Mouse (Mus musculus): ENCODE results near the gene Ccl12.
A peak's percentile ranks its signal among the peaks of the same experiment; 100 is the strongest.

The Ccl12 gene

DNA sequence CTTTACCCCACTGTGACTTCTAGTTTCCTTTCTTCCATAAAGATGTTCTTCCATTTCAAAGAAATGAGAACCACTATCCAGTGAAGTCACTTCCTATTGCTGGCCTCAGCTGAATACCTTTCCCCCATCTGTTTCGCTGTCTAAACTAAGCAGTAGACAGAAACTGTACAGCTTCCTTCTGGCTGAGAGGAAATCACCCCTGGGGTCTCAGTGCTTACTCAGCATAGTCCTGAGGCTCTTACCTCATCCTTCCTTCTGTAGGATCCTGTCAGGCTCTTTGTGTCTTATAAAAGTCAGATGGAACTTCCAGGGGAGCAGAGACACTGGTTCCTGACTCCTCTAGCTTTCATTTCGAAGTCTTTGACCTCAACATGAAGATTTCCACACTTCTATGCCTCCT lies at the start of gene Ccl12:
TSS of gene Ccl12 (plus strand) at position 317 of the 400 bp plus-strand sequence.
- DNase-seq: no peak

- no peak for DNase-seq
Measured at GRCm38 (mm10) chr11:82053849-82054248, 47.8 kb upstream of the Ccl12 start.

DNA sequence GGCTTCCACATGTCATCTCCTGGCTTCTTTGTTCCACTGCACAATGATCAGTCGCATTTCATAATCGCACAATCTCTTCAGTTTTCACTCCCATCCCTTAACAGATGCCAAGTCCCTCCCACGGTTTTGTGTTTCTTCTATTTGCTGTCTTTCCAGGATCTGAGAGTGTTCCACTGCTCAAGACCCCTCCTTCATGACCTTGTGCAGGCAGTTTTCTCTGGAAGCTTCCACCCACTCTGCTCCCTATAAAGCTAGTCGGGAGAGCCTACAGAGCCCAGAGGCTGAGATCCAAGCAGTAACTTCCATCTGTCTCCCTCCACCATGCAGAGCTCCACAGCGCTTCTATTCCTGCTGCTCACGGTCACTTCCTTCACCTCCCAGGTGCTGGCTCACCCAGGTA lies 44.0 kb upstream of the Ccl12 start, which contains the start of gene Ccl11:
TSS of gene Ccl11 (plus strand) at position 178 of the 400 bp plus-strand sequence.
- peak; percentile 32 for DNase-seq

DNA sequence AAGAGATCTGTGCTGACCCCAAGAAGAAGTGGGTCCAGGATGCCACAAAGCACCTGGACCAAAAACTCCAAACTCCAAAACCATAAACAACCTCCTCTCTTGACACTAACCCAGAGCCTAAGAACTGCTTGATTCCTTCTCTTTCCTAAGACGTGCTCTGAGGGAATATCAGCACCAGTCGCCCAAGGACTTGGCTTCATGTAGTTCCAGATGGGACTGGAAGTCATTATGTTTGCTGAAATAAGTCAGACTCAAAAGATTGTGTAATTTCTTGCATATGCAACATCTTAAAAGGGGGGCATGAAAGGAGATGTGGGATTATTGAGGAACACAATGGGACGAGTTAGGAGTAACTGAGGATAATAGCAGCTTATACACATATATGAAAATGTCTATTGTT lies 39.4 kb upstream of the Ccl12 start:
- no peak for DNase-seq

DNA sequence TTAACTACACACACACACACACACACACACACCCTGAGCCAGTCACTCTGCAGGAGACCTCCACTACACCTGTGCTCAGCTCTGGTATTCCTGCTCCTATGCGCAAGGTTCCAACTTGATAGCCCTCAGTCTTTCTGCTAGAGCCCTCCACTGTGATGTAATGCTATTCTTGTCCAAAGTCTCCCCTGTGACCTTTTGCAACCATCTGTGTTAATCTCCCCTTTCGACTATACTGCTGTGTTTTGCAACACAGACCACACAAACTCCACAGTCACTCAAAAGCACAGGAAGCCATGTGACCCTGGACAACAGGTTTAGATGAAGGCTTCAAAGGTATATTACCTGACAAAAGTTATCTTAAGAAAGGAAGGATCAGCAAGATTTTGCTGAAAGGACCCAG lies 38.2 kb upstream of the Ccl12 start:
- no peak for DNase-seq

- no peak for DNase-seq
Measured at GRCm38 (mm10) chr11:82066953-82067571, 34.6 kb upstream of the Ccl12 start.

- DNase-seq: no peak
Measured at GRCm38 (mm10) chr11:82071076-82071475, 30.6 kb upstream of the Ccl12 start.

DNA sequence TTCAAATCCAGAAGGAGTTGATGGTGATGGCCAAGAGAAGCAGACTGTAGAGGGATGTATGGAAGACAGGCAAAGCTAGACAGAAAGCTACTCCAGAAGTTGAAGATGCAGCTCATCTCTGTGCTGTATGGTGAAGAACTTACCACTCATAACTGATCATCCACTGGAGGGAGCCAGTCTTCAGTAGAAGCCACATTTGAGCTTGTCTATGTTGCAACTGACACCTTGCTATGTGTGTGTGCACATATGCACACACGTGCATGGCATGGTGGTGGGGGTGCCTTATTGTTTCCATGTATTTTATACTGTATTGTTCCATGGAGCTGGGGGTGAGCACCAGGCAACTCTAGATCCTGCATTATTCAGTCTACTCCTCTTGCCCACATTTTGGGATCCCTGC lies 29.3 kb upstream of the Ccl12 start:
- DNase-seq: peak; percentile 5

DNA sequence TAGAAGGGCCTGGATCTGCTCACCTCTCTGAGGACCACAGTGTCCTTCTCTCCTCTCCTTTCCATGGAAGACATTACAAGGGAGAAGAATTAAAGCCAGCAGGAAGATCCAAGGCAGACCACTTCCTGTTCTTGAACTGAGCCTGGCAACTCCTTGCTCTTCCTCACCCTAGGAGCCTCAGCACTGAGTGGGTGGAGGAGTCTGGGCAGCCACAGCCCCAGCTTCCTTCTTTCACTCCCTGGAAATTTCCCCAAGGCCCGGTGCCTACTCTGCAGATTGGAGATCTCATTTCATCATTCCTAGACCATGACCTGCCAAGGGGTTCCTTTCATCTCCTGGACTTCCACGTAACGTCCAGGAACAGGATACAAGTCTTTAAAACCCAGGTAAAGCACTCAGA lies 28.7 kb upstream of the Ccl12 start:
- no peak for DNase-seq

- DNase-seq: no peak
Measured at GRCm38 (mm10) chr11:82073686-82074085, 28.0 kb upstream of the Ccl12 start.

DNA sequence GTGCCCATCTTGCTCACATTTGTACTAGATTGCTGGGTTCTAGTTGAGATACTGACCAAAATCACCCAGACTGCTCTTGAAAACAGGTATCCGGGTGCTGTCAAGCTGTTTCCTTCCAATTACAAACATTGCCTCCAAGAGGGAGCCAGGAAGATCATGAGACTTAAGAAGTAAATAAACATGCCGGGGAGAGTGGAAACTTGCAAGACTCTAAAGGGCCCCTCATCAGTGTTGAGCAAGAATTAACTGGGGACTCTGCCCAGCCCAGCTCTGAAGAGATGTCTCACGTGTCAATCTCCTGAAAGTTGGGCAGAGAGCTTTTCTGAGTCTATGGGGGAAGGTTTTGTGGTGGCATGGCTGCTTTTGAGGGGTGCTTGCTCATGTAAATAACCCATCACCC lies 24.6 kb upstream of the Ccl12 start:
- no peak for DNase-seq

DNA sequence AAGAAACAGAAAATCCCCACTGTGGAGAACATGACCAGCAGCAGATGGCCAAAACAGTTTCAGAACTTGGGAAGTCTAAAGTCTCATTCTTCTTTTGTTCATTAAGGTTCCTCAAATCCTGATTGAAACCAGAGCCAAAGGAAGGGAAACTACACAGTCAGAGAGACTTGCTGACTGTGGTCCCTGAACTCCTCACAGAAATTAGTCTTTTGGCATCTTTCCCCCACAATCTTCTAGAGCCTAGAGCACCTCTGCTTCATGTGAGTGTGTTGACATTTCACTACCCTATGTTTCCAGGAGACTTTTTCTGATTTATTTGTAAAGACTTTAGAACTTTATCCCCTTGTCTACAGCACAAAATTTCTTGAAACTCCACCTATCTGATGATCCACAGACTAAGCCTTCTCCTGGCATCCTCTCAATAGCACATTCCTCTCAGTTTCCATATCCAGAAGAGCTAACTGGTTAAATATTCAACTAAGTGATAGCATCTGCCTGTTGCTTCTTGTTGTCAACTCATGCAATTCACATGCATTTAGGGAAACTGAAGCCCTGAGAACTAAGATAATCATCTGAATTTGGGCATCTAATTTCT lies 23.4 kb upstream of the Ccl12 start:
- DNase-seq: no peak

DNA sequence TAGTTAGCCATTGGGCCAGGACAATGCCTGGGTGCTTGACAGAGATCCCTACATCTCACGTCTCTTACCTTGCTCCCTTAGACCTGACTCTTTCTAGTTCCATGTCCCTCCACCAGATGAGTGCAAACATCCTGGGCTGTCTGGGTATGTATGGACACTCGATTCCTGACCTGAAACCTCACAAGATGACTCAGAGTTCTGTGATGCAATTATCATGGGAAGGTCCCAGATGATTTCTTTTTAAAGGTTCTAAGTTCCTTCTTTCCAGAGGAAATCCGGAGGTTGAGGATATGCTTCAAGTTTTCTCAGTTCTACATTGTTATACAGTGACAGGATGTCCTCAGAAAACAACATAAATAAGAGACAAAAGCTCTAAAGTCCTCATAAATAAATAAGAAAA lies 20.8 kb upstream of the Ccl12 start:
- DNase-seq: no peak

- DNase-seq: no peak
Measured at GRCm38 (mm10) chr11:82084360-82084759, 17.3 kb upstream of the Ccl12 start.

DNA sequence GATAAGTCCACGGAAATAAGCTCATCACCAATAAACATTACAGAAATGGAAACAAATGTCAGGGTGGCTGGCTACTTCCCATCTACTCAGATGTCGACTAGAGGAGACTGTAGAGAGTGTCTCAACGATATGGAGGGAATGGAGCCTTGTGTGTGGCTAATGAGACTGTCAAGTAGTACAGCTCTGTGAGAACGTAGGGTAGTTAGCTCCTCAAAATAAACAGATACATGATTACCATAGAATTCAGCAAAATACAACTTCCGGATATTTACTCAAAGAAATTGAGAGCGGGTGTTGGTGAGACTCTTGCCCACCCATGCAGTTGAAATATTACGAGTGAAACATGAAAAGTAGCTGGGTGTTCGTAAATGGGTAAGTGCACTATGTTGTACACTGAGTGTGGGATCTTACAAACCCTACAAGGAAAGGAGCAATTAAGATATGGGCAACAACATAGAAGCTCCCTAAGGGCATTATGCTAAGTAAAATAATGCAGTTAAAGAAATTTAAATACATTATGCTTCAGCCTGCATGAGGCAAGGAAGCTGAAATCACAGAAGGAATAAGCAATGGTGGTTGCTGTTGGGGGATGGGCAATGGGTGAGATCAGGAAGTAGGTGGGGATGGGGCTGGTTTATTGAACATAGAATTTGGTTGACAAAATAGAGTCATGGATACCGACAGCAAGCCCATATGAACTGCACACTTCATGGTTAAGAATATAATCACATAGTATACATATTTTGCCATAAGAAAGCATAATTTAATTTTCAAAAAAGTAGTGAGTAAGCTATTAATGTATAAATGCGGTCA lies 1.9 kb upstream of the Ccl12 start:
- no peak for DNase-seq

GRCm38 (mm10) chr11:82101087-82101486 lies 558 bp upstream of the Ccl12 start:
- DNase-seq: no peak

- no peak for DNase-seq
Measured at GRCm38 (mm10) chr11:82109611-82110010, 8.0 kb downstream of the Ccl12 start.

DNA sequence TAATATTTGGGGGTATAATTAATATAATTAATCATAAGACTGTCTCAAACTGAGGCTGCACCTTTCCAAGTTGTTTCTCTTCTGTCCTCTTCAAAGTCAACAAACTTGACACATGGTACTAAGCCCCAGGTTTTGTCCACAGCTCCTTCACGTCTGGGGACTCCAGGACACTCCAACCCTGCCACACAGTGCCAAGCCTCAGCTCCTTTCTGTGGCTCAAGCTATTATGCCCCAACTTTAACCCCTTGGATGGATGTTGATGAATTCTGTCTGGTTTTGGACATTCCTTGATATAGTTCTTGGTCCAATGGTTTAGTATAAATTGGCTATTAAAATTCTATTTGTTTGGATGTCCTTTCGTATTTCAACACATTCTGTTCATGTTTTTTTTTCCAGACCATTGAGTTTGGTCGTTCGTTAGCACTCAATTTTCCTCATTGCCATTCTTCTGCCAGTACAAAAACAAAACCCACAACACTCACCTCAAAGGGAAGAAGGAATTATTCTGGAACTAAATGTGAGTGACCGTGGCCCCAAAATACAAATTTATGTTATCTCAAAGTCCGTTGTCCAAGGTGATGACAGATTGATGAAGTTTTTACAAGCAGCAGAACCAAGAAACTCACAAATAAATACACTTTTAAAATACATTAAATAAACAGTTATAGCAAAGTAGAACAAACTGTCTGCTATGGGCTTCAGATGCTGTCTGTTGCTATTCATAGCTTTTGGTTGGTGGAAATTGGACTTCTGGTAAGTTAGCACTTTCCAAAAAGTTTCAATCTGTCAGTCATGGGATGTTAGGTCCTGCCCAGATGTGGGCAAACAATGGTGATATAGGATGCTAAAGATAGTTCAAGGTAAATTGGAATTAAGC lies 9.0 kb downstream of the Ccl12 start:
- DNase-seq: no peak

- DNase-seq: no peak
Measured at GRCm38 (mm10) chr11:82114885-82115284, 13.2 kb downstream of the Ccl12 start, which contains the start of gene Ccl8. Gene Ccl8 (plus strand): TSS chr11:82115185.

GRCm38 (mm10) chr11:82116041-82116440 lies 14.4 kb downstream of the Ccl12 start:
- DNase-seq: no peak

DNA sequence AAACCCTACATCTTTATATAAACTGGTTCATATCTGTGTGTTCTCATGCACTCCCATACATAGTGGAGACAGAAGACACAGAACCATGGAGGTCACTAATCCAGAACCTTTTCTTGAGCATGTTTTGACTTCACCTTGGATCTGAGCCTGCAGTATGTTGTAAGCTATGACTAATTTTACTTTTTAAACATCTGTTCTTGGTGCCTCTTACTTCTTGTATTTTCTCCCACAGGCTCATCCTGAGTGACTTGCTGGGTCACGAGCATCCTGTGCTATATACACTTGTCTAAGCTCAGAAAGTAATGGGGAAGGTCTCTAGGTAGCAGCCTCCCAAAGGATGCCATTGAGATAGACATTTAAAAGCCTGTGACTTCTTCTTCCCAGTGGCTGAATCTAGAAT lies 31.3 kb downstream of the Ccl12 start:
- no peak for DNase-seq

DNA sequence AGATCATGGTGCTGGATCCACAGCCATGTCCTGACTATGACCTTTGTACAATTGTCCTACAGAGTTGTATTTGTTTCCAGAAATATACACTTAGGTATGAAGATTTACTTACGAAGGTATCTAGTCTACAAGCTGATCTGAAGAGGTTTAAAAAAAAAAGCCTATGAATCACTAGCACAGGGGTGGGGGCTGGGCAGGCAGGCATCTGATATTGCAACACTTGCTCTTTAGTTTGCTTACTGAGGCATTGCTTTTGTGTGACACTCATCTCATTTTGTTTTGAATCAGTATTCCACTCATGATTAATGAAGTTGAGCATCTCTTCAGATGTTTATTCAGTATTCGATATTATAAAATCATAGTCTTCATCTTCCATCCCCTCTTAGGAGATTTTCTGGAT lies 34.6 kb downstream of the Ccl12 start:
- DNase-seq: no peak

- DNase-seq: no peak
Measured at GRCm38 (mm10) chr11:82139492-82140094, 37.9 kb downstream of the Ccl12 start.

Measured in right cerebral cortex, adult 18-20 months (tissue).